Mouse (Mus musculus): ENCODE measurements around the gene Fcnb. TPM values are rescaled to one million over a fixed set of nuclear protein-coding genes. Genes with fewer than 3 reads are reported as not detected.

Fcnb gene
- polyA plus RNA-seq (2012; rRNA removed): not detected in 2 replicates

DNA sequence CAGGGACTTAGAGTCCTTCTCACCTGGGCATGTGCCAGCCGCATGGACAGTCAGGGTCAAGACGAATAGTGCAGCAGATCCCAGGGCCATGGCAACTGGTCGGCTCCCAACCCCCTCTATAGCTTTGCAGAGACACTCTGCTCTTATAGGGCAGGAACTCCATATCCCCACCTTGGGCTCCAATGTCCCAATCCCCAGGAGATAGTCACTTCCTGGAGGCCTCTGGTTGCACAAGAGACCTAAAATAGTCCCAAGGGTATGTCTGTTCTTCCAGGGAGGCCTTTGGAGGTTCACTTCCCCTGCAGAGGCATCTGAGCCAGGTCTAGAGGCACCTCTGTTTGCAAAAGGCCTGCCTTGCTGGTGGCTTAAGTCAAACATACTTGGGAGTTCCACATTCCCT lies at the start of gene Fcnb:
Gene Fcnb (minus strand): TSS at position 118 of the 400 bp plus-strand sequence.
- Histone ChIP-seq H3K27ac (ENCODE audit: insufficient read depth, low read depth, low read length) (no peak within 1 kb of the TSS), H3K27me3 (replicated peaks; ENCODE audit: control insufficient read depth, insufficient read depth, low read length) (no peaks in the 10 kb centered on the region), H3K4me3 (ENCODE audit: insufficient read depth, low read depth, low read length) (no peak within 1 kb of the TSS), H3K36me3 (ENCODE audit: control insufficient read depth, insufficient read depth, low read length) (no peaks in the 10 kb centered on the region), H3K4me1 (ENCODE audit: control insufficient read depth, insufficient read depth, low read length) (no peaks in the 10 kb centered on the region)
- 87% methylated on average over 3 of the region's 3 CpGs for WGBS
- no peak for TF ChIP-seq CTCF (conservative IDR thresholded peaks at IDR 0.05; ENCODE audit: insufficient read depth, insufficient read length, low read depth, low read length)
- TF ChIP-seq POLR2A (IDR thresholded peaks at IDR 0.05; ENCODE audit: low read depth, low read length): no peak
- no peak for DNase-seq

DNA sequence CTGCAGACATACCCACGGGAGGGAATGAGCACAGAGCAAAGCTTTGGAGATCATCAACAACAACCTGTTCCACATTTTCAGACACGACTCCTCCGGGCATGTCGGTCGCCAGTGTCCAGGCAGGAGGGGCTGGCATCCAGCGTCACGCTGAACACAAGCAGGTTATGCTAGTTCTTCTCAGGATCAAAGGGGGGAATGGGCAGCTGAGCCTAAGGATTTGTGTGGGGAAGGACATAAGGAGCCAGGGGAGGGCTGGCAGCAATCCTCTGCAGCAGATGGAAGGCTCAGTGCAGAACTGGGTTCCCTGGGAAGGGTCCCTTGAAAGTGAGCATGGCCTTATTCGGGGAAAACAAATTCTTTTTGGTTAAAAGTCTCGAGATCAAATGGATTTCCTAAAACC lies 49.1 kb upstream of the Fcnb start:
- WGBS: 80% methylated on average over 9 of the region's 9 CpGs
- H3K4me3 ChIP-seq (ENCODE audit: insufficient read depth, low read depth, low read length): no peak overlapping the region
- no peaks in the 10 kb centered on the region for H3K27me3 ChIP-seq (replicated peaks; ENCODE audit: control insufficient read depth, insufficient read depth, low read length)
- no peaks in the 10 kb centered on the region for H3K36me3 ChIP-seq (ENCODE audit: control insufficient read depth, insufficient read depth, low read length)
- H3K27ac ChIP-seq (ENCODE audit: insufficient read depth, low read depth, low read length): no peak overlapping the region
- DNase-seq: no peak
- TF ChIP-seq CTCF (conservative IDR thresholded peaks at IDR 0.05; ENCODE audit: insufficient read depth, insufficient read length, low read depth, low read length) (no peak), POLR2A (IDR thresholded peaks at IDR 0.05; ENCODE audit: low read depth, low read length) (no peak)
- H3K4me1 ChIP-seq (ENCODE audit: control insufficient read depth, insufficient read depth, low read length): no peaks in the 10 kb centered on the region

DNA sequence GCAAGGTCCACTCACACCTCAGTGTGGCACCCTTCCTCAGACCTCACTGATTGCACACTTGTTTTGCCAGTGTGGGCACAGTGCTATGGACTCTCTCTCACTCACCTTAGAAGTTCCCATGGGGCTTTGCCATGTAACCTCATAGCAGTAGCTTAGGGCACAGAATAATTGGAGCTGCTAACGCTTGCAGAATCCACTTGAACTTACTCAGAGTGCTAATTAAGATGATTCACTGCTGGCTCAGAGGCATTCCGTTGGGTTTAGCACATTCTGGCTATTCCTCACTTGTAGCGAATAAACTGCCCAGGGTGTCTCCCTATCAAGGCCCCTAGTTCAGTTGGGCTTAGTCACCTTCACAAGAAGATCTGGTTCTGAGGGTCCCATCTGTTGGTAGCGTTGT lies 47.4 kb upstream of the Fcnb start:
- no peak for DNase-seq
- H3K4me3 ChIP-seq (ENCODE audit: insufficient read depth, low read depth, low read length): no peak overlapping the region
- H3K36me3 ChIP-seq (ENCODE audit: control insufficient read depth, insufficient read depth, low read length): no peaks in the 10 kb centered on the region
- WGBS: 60% methylated on average over 4 of the region's 4 CpGs
- no peak overlapping the region for H3K27ac ChIP-seq (ENCODE audit: insufficient read depth, low read depth, low read length)
- no peaks in the 10 kb centered on the region for H3K4me1 ChIP-seq (ENCODE audit: control insufficient read depth, insufficient read depth, low read length)
- no peaks in the 10 kb centered on the region for H3K27me3 ChIP-seq (replicated peaks; ENCODE audit: control insufficient read depth, insufficient read depth, low read length)
- TF ChIP-seq POLR2A (IDR thresholded peaks at IDR 0.05; ENCODE audit: low read depth, low read length) (no peak), CTCF (conservative IDR thresholded peaks at IDR 0.05; ENCODE audit: insufficient read depth, insufficient read length, low read depth, low read length) (no peak)

DNA sequence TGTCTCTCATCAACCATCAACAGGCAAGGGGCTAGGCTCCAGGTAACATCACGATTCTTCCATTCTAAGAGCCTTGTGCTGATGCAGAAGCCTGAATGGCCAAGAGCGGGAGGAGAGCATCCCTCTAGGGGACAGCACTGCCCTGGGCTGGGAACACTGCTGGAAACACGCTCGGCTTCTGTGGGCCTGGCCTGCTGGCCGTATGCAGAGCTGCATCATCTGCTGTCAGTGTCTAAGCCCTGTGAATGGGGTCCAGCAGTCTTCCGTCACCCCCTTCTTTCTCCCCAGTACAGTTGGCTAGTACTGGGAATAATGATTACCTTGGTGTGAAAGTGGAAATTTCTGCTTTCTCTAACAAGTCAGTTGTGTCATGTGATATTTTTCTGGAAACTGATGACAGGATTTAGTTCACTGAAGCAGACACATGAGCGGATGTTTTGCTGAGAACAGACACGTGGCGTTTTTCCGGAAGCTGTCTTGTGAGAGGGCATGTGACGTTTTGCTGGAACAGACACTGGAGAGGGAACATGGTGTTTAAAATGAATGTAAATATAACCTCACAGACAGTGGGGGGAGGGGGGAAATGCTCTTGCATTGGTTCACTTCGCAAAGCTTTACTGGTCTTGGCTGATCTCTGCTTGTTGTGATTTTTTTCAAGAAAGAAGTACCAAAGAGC lies 42.2 kb upstream of the Fcnb start:
- peak; percentile 30 for DNase-seq
- no peak for TF ChIP-seq CTCF (conservative IDR thresholded peaks at IDR 0.05; ENCODE audit: insufficient read depth, insufficient read length, low read depth, low read length)
- no peak for TF ChIP-seq POLR2A (IDR thresholded peaks at IDR 0.05; ENCODE audit: low read depth, low read length)
- Histone ChIP-seq H3K4me1 (ENCODE audit: control insufficient read depth, insufficient read depth, low read length) (no peaks in the 10 kb centered on the region), H3K27ac (ENCODE audit: insufficient read depth, low read depth, low read length) (no peak overlapping the region), H3K27me3 (replicated peaks; ENCODE audit: control insufficient read depth, insufficient read depth, low read length) (no peaks in the 10 kb centered on the region), H3K4me3 (ENCODE audit: insufficient read depth, low read depth, low read length) (no peak overlapping the region), H3K36me3 (ENCODE audit: control insufficient read depth, insufficient read depth, low read length) (no peaks in the 10 kb centered on the region)
- WGBS: 57% methylated on average over 12 of the region's 12 CpGs

DNA sequence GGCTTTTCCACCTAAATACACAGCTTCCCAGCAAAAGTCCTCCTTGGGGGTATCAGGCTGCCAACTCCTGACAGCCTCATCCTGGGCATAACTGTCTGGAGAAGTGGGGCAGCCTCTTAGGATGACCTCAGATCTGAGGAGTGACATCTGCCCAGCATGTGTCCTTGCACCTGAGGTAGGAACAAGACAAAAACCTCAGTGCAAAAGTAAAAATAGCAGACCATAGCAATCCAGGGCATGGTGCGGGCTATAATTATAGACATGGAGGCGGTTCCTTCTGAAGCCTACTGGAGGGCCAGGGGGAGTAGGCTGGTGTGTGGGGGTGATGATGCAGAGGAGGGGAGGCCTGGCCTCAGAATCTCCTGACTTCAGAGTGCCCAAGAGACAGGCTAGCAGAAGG lies 39.2 kb upstream of the Fcnb start:
- 98% methylated on average over 2 of the region's 2 CpGs for WGBS
- TF ChIP-seq CTCF (conservative IDR thresholded peaks at IDR 0.05; ENCODE audit: insufficient read depth, insufficient read length, low read depth, low read length) (no peak), POLR2A (IDR thresholded peaks at IDR 0.05; ENCODE audit: low read depth, low read length) (no peak)

DNA sequence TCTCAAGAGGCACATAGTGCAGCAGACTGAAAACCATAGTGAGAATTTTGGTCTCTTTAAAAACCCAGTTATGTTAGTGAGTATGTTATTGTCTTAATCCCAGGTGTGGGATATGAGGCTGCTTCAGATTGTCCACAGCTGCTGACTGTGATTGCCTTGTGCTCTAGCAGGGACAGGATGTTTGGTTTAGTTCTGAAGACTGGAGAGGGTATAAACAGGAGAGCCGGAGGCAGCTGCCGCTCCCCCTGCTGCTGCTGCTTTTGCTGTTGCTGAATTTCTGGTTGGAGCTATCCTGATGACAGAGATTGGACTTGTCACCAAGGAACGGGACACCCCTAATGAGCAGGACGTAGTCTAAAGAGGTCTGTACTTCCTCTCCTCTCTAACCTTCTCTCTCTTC lies 36.6 kb upstream of the Fcnb start:
- no peak overlapping the region for H3K27ac ChIP-seq (ENCODE audit: insufficient read depth, low read depth, low read length)
- no peak overlapping the region for H3K4me3 ChIP-seq (ENCODE audit: insufficient read depth, low read depth, low read length)
- no peaks in the 10 kb centered on the region for H3K36me3 ChIP-seq (ENCODE audit: control insufficient read depth, insufficient read depth, low read length)
- 72% methylated on average over 4 of the region's 4 CpGs for WGBS
- no peak for DNase-seq
- no peaks in the 10 kb centered on the region for H3K4me1 ChIP-seq (ENCODE audit: control insufficient read depth, insufficient read depth, low read length)
- no peaks in the 10 kb centered on the region for H3K27me3 ChIP-seq (replicated peaks; ENCODE audit: control insufficient read depth, insufficient read depth, low read length)
- no peak for TF ChIP-seq CTCF (conservative IDR thresholded peaks at IDR 0.05; ENCODE audit: insufficient read depth, insufficient read length, low read depth, low read length)
- no peak for TF ChIP-seq POLR2A (IDR thresholded peaks at IDR 0.05; ENCODE audit: low read depth, low read length)

More for the DNA sequence above, 39.2 kb upstream of the Fcnb start:
- Histone ChIP-seq H3K27ac (ENCODE audit: insufficient read depth, low read depth, low read length) (no peak overlapping the region), H3K36me3 (ENCODE audit: control insufficient read depth, insufficient read depth, low read length) (no peaks in the 10 kb centered on the region), H3K27me3 (replicated peaks; ENCODE audit: control insufficient read depth, insufficient read depth, low read length) (no peaks in the 10 kb centered on the region), H3K4me1 (ENCODE audit: control insufficient read depth, insufficient read depth, low read length) (no peaks in the 10 kb centered on the region), H3K4me3 (ENCODE audit: insufficient read depth, low read depth, low read length) (no peak overlapping the region)
- DNase-seq: no peak

DNA sequence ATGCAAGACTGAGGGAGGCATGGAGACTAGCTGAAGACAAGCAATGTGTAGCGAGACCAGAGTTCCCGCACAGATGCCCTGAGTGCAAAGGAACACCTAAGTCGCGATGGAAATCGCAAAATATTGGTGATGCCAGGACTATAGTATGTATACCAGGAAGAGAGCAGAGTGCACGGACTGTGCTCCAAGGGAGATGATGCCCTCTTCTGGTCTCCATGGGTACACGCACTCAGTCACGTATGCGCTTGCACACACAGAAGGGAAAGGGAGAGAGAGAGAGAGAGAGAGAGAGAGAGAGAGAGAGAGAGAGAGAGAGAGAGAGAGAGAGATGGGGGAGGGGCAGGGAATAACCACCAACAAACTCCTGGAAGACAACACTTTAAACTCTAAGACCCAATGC lies 35.7 kb upstream of the Fcnb start:
- H3K4me3 ChIP-seq (ENCODE audit: insufficient read depth, low read depth, low read length): no peak overlapping the region
- no peaks in the 10 kb centered on the region for H3K36me3 ChIP-seq (ENCODE audit: control insufficient read depth, insufficient read depth, low read length)
- no peaks in the 10 kb centered on the region for H3K4me1 ChIP-seq (ENCODE audit: control insufficient read depth, insufficient read depth, low read length)
- WGBS: 93% methylated on average over 9 of the region's 9 CpGs
- no peak overlapping the region for H3K27ac ChIP-seq (ENCODE audit: insufficient read depth, low read depth, low read length)
- no peak for TF ChIP-seq POLR2A (IDR thresholded peaks at IDR 0.05; ENCODE audit: low read depth, low read length)
- TF ChIP-seq CTCF (conservative IDR thresholded peaks at IDR 0.05; ENCODE audit: insufficient read depth, insufficient read length, low read depth, low read length): no peak
- no peak for DNase-seq
- no peaks in the 10 kb centered on the region for H3K27me3 ChIP-seq (replicated peaks; ENCODE audit: control insufficient read depth, insufficient read depth, low read length)
